Mouse (Mus musculus) heart, embryonic 12.5 days (tissue): ENCODE measurements around the gene 2700049A03Rik. TPM values are rescaled to one million over a fixed set of nuclear protein-coding genes. Genes with fewer than 3 reads are reported as not detected.
A peak's percentile ranks its signal among the peaks of the same experiment; 100 is the strongest.

Source experiments
- ATAC-seq: fragments of 200-750 bp; cut with Nextera tagmentation; 2 replicates; pipeline ENCODE4 v1.8.0; 2017; ENCODE audit warnings: moderate TSS enrichment, moderate library complexity; ENCODE audit not compliant: insufficient number of reproducible peaks, low FRiP score
- H3K27ac ChIP-seq: fragments of 300-500 bp; sonication (generic); 2 replicates; pipeline ENCODE4 v1.5.1; 2016; ENCODE audit warnings: mild to moderate bottlenecking, moderate library complexity; ENCODE audit not compliant: poor library complexity, severe bottlenecking
- H3K27me3 ChIP-seq: fragments of 300-500 bp; sonication (generic); replicated peaks from 2 replicates; pipeline ENCODE4 v1.6.1; 2016; ENCODE audit warnings: mild to moderate bottlenecking, moderate library complexity
- H3K36me3 ChIP-seq: fragments of 300-500 bp; sonication (generic); 2 replicates; pipeline ENCODE4 v1.6.1; 2016; ENCODE audit warnings: mild to moderate bottlenecking, moderate library complexity
- H3K4me1 ChIP-seq: fragments of 300-500 bp; sonication (generic); replicated peaks from 2 replicates; pipeline ENCODE4 v1.6.1; 2016; ENCODE audit warnings: mild to moderate bottlenecking
- H3K4me2 ChIP-seq: fragments of 300-500 bp; sonication (generic); 2 replicates; pipeline ENCODE4 v1.6.1; 2016; ENCODE audit warnings: mild to moderate bottlenecking, moderate library complexity
- H3K4me3 ChIP-seq: fragments of 300-500 bp; sonication (generic); 2 replicates; pipeline ENCODE4 v1.5.1; 2016; ENCODE audit warnings: mild to moderate bottlenecking
- H3K9ac ChIP-seq: fragments of 300-500 bp; sonication (generic); 2 replicates; pipeline ENCODE4 v1.6.1; 2016; ENCODE audit warnings: mild to moderate bottlenecking, moderate library complexity
- H3K9me3 ChIP-seq: fragments of 300-500 bp; sonication (generic); replicated peaks from 2 replicates; pipeline ENCODE4 v1.6.1; 2016; ENCODE audit warnings: mild to moderate bottlenecking, moderate library complexity
- WGBS: fragments of 180-500 bp; shearing (Covaris S2); methylation state at CpG from one replicate; pipeline ENCODE4 v1.1.7; 2016; 5-methylcytosine and 5-hydroxymethylcytosine counted together
- polyA plus RNA-seq: library from polyadenylated mRNA; unstranded; fragments of >200 nt; fragmentation: Nextera tagmentation; extraction: Ambion mirVana; gene quantifications from 2 replicates; pipeline ENCODE4 v1.2.1, GENCODE M21; 2016

2700049A03Rik gene
- polyA plus RNA-seq, 1 experiment from 2014 or later = 9.6 TPM

GRCm38 (mm10) chr12:71231561-71231960, 94.9 kb downstream of the 2700049A03Rik start:
- H3K27ac ChIP-seq = no peak overlapping the region
- H3K36me3 ChIP-seq = peaks cover 10% of the 10 kb centered on the region; the same call in 1 of the 2 replicates
- H3K27me3 ChIP-seq = no peaks in the 10 kb centered on the region
- no peak overlapping the region for H3K9ac ChIP-seq
- no peak overlapping the region for H3K4me2 ChIP-seq
- no peak for ATAC-seq
- no peaks in the 10 kb centered on the region for H3K9me3 ChIP-seq
- no peak overlapping the region for H3K4me3 ChIP-seq
- peaks cover 35% of the 10 kb centered on the region for H3K4me1 ChIP-seq
- 85% methylated on average over 9 of the region's 9 CpGs for WGBS

- no peaks in the 10 kb centered on the region for H3K27me3 ChIP-seq
- peaks cover 10% of the 10 kb centered on the region; the same call in 1 of the 2 replicates for H3K36me3 ChIP-seq
- peaks cover 28% of the 10 kb centered on the region for H3K4me1 ChIP-seq
- H3K4me2 ChIP-seq = no peak overlapping the region
- 81% methylated on average over 5 of the region's 5 CpGs for WGBS
- no peak overlapping the region for H3K4me3 ChIP-seq
- H3K27ac ChIP-seq = no peak overlapping the region
- no peaks in the 10 kb centered on the region for H3K9me3 ChIP-seq
- ATAC-seq = no peak
- no peak overlapping the region for H3K9ac ChIP-seq
Observed at GRCm38 (mm10) chr12:71233426-71233825, 96.8 kb downstream of the 2700049A03Rik start.

- H3K27ac ChIP-seq = no peak overlapping the region
- no peak overlapping the region for H3K4me3 ChIP-seq
- WGBS = 95% methylated on average over 4 of the region's 4 CpGs
- ATAC-seq = no peak
- H3K36me3 ChIP-seq = peaks cover 23% of the 10 kb centered on the region
- peaks cover 17% of the 10 kb centered on the region for H3K4me1 ChIP-seq
- H3K4me2 ChIP-seq = no peak overlapping the region
- H3K9me3 ChIP-seq = peaks cover 14% of the 10 kb centered on the region
- H3K9ac ChIP-seq = no peak overlapping the region
- no peaks in the 10 kb centered on the region for H3K27me3 ChIP-seq
Observed at GRCm38 (mm10) chr12:71237074-71237473, 100.4 kb downstream of the 2700049A03Rik start.

- no peak overlapping the region for H3K9ac ChIP-seq
- H3K27ac ChIP-seq = no peak overlapping the region
- no peak overlapping the region for H3K4me3 ChIP-seq
- H3K36me3 ChIP-seq = peaks cover 50% of the 10 kb centered on the region
- H3K4me1 ChIP-seq = peaks cover 10% of the 10 kb centered on the region
- no peak overlapping the region for H3K4me2 ChIP-seq
- H3K27me3 ChIP-seq = no peaks in the 10 kb centered on the region
- WGBS = 96% methylated on average over 9 of the region's 9 CpGs
- peaks cover 39% of the 10 kb centered on the region for H3K9me3 ChIP-seq
- no peak for ATAC-seq
Observed at GRCm38 (mm10) chr12:71242791-71243190, 106.1 kb downstream of the 2700049A03Rik start.

- peaks cover 15% of the 10 kb centered on the region for H3K4me1 ChIP-seq
- H3K4me3 ChIP-seq = no peak overlapping the region
- no peak overlapping the region for H3K4me2 ChIP-seq
- peaks cover 39% of the 10 kb centered on the region for H3K9me3 ChIP-seq
- no peak overlapping the region for H3K9ac ChIP-seq
- peaks cover 47% of the 10 kb centered on the region for H3K36me3 ChIP-seq
- ATAC-seq = no peak
- H3K27me3 ChIP-seq = no peaks in the 10 kb centered on the region
- 64% methylated on average over 11 of the region's 11 CpGs for WGBS
- H3K27ac ChIP-seq = no peak overlapping the region
Observed at GRCm38 (mm10) chr12:71244766-71245390, 108.2 kb downstream of the 2700049A03Rik start.

GRCm38 (mm10) chr12:71247191-71247590, 110.5 kb downstream of the 2700049A03Rik start:
- Histone ChIP-seq H3K9ac (no peak overlapping the region), H3K36me3 (peaks cover 28% of the 10 kb centered on the region), H3K4me2 (no peak overlapping the region), H3K27ac (peak overlapping the region; percentile 32; the same call in 1 of the 2 replicates), H3K27me3 (no peaks in the 10 kb centered on the region), H3K4me1 (peaks cover 15% of the 10 kb centered on the region), H3K9me3 (peaks cover 24% of the 10 kb centered on the region), H3K4me3 (no peak overlapping the region)
- no peak for ATAC-seq
- WGBS = 58% methylated on average over 8 of the region's 8 CpGs

- Histone ChIP-seq H3K4me1 (peaks cover 21% of the 10 kb centered on the region), H3K27ac (no peak overlapping the region), H3K4me3 (no peak overlapping the region), H3K4me2 (no peak overlapping the region), H3K36me3 (peaks cover 7% of the 10 kb centered on the region), H3K9ac (no peak overlapping the region), H3K9me3 (peaks cover 4% of the 10 kb centered on the region), H3K27me3 (no peaks in the 10 kb centered on the region)
- no peak for ATAC-seq
- WGBS = 56% methylated on average over 9 of the region's 9 CpGs
Observed at GRCm38 (mm10) chr12:71249348-71249747, 112.7 kb downstream of the 2700049A03Rik start.

GRCm38 (mm10) chr12:71252509-71253167, 116.0 kb downstream of the 2700049A03Rik start:
- Histone ChIP-seq H3K9me3 (no peaks in the 10 kb centered on the region), H3K36me3 (no peaks in the 10 kb centered on the region), H3K4me2 (no peak overlapping the region), H3K9ac (no peak overlapping the region), H3K27me3 (no peaks in the 10 kb centered on the region), H3K27ac (no peak overlapping the region), H3K4me3 (no peak overlapping the region), H3K4me1 (peaks cover 17% of the 10 kb centered on the region)
- 48% methylated on average over 11 of the region's 11 CpGs for WGBS
- no peak for ATAC-seq

GRCm38 (mm10) chr12:71254779-71255178, 118.1 kb downstream of the 2700049A03Rik start:
- H3K27me3 ChIP-seq = no peaks in the 10 kb centered on the region
- peaks cover 12% of the 10 kb centered on the region for H3K4me1 ChIP-seq
- 80% methylated on average over 7 of the region's 7 CpGs for WGBS
- no peak overlapping the region for H3K4me3 ChIP-seq
- no peak overlapping the region for H3K4me2 ChIP-seq
- no peak overlapping the region for H3K9ac ChIP-seq
- H3K27ac ChIP-seq = no peak overlapping the region
- H3K9me3 ChIP-seq = no peaks in the 10 kb centered on the region
- H3K36me3 ChIP-seq = no peaks in the 10 kb centered on the region
- no peak for ATAC-seq

GRCm38 (mm10) chr12:71258196-71258920, 121.7 kb downstream of the 2700049A03Rik start:
- Histone ChIP-seq H3K4me2 (0 out of 2 replicates have a peak overlapping the region, but pooled peaks have one; percentile 17), H3K27me3 (no peaks in the 10 kb centered on the region), H3K4me3 (no peak overlapping the region), H3K9me3 (0 out of 2 replicates have a peak, but pooled peaks cover 3% of the 10 kb centered on the region), H3K9ac (no peak overlapping the region), H3K27ac (no peak overlapping the region), H3K4me1 (peaks cover 8% of the 10 kb centered on the region), H3K36me3 (no peaks in the 10 kb centered on the region)
- 49% methylated on average over 18 of the region's 18 CpGs for WGBS
- no peak for ATAC-seq

GRCm38 (mm10) chr12:71264211-71264610, 127.6 kb downstream of the 2700049A03Rik start:
- no peak overlapping the region for H3K4me2 ChIP-seq
- H3K36me3 ChIP-seq = no peaks in the 10 kb centered on the region
- no peak overlapping the region for H3K27ac ChIP-seq
- no peaks in the 10 kb centered on the region for H3K4me1 ChIP-seq
- H3K27me3 ChIP-seq = no peaks in the 10 kb centered on the region
- H3K4me3 ChIP-seq = no peak overlapping the region
- peaks cover 7% of the 10 kb centered on the region; the same call in 1 of the 2 replicates for H3K9me3 ChIP-seq
- WGBS = 67% methylated on average over 4 of the region's 4 CpGs
- ATAC-seq = no peak
- H3K9ac ChIP-seq = no peak overlapping the region
